Mouse (Mus musculus) embryonic facial prominence, embryonic 12.5 days (tissue): ENCODE measurements around the gene Lfng. TPM values are rescaled to one million over a fixed set of nuclear protein-coding genes. Genes with fewer than 3 reads are reported as not detected.

Experiments used
- ATAC-seq: fragments of 200-750 bp; cut with Nextera tagmentation; 2 replicates; pipeline ENCODE4 v1.8.0; 2017; ENCODE audit not compliant: insufficient number of reproducible peaks, insufficient read depth, low FRiP score, low TSS enrichment
- H3K27ac ChIP-seq: fragments of 300-500 bp; sonication (generic); 2 replicates; pipeline ENCODE4 v1.5.1; 2016; ENCODE audit warnings: mild to moderate bottlenecking
- H3K27me3 ChIP-seq: fragments of 300-500 bp; sonication (generic); 2 replicates; pipeline ENCODE4 v1.6.1; 2016; ENCODE audit warnings: mild to moderate bottlenecking, moderate library complexity
- H3K36me3 ChIP-seq: fragments of 300-500 bp; sonication (generic); 2 replicates; pipeline ENCODE4 v1.6.1; 2016; ENCODE audit warnings: mild to moderate bottlenecking
- H3K4me1 ChIP-seq: fragments of 300-500 bp; sonication (generic); 2 replicates; pipeline ENCODE4 v1.6.1; 2016
- H3K4me2 ChIP-seq: fragments of 300-500 bp; sonication (generic); replicated peaks from 2 replicates; pipeline ENCODE4 v1.6.1; 2016; ENCODE audit warnings: mild to moderate bottlenecking, moderate library complexity
- H3K4me3 ChIP-seq: fragments of 300-500 bp; sonication (generic); 2 replicates; pipeline ENCODE4 v1.5.1; 2016; ENCODE audit warnings: mild to moderate bottlenecking
- H3K9ac ChIP-seq: fragments of 300-500 bp; sonication (generic); 2 replicates; pipeline ENCODE4 v1.6.1; 2016; ENCODE audit warnings: mild to moderate bottlenecking, moderate library complexity
- H3K9me3 ChIP-seq: fragments of 300-500 bp; sonication (generic); 2 replicates; pipeline ENCODE4 v1.6.1; 2016; ENCODE audit warnings: mild to moderate bottlenecking, moderate library complexity
- WGBS: fragments of 180-500 bp; shearing (Covaris S2); methylation state at CpG from one replicate; pipeline ENCODE4 v1.1.7; 2016; 5-methylcytosine and 5-hydroxymethylcytosine counted together
- polyA plus RNA-seq: library from polyadenylated mRNA; unstranded; fragments of >200 nt; fragmentation: Nextera tagmentation; extraction: Ambion mirVana; gene quantifications from 2 replicates; pipeline ENCODE4 v1.2.1, GENCODE M21; 2016

Lfng gene
- polyA plus RNA-seq, 1 experiment from 2014 or later, result 14.2 TPM

DNA sequence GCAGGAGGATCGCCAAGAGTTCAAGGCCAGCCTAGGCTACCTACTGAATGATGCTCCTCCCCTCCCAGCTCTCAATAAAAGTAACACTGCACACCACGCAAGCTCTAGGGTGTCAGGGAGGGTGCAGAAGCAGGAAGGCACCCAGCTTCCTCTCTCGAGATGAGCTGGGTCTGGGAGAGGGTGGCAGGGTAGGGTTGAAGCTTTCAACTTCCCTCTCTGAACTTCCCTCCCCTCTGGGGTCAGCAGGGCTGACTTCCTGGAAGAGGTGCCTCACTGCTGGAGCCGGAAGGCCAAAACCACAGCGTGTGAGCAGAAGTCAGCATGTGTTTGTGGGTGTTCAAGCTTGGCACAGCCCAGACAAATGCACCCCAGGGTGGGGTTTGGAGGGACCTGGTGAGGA, 10.6 kb downstream of the Lfng start:
- WGBS, result 75% methylated on average over 5 of the region's 5 CpGs
- Histone ChIP-seq H3K4me1 (0 out of 2 replicates have a peak, but pooled peaks cover 8% of the 10 kb centered on the region), H3K9me3 (no peaks in the 10 kb centered on the region), H3K27ac (no peak overlapping the region), H3K4me2 (no peak overlapping the region), H3K9ac (no peak overlapping the region), H3K27me3 (peaks cover 4% of the 10 kb centered on the region), H3K4me3 (no peak overlapping the region), H3K36me3 (peaks cover 22% of the 10 kb centered on the region)
- no peak for ATAC-seq

DNA sequence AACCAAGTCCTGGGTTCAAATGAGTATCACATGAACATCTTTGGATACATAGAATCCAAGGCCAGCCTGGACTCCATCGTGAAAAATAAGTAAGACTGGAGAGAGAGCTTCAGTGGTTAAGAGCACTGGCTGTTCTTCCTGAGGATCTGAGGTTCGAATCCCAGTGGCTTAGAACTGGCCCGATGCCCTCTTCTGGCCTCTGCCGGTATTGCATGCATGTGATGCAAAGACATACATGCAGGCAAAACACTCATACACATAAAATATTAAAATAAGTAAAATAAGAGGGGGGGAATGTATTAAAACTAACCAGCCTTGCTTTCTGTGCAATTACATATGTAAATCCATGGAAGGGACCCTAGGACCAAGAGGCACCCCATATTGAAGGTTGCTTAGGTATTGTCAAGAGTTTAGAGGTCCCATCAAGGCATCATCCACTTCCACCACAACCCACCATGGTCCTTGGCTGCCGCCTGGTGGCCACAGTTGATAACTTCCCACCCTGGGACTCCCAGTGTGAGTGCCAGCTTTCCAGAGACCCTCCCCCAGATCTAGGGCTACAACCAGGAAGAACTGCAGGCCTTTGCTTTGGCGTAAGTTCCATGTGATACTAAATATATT, 12.1 kb downstream of the Lfng start:
- Histone ChIP-seq H3K9ac (no peak overlapping the region), H3K27ac (0 out of 2 replicates have a peak overlapping the region, but pooled peaks have one; percentile 8), H3K36me3 (peaks cover 34% of the 10 kb centered on the region), H3K4me3 (no peak overlapping the region), H3K9me3 (no peaks in the 10 kb centered on the region), H3K27me3 (no peaks in the 10 kb centered on the region), H3K4me1 (0 out of 2 replicates have a peak, but pooled peaks cover 8% of the 10 kb centered on the region), H3K4me2 (no peak overlapping the region)
- ATAC-seq, result no peak
- 27% methylated on average over 6 of the region's 6 CpGs for WGBS

DNA sequence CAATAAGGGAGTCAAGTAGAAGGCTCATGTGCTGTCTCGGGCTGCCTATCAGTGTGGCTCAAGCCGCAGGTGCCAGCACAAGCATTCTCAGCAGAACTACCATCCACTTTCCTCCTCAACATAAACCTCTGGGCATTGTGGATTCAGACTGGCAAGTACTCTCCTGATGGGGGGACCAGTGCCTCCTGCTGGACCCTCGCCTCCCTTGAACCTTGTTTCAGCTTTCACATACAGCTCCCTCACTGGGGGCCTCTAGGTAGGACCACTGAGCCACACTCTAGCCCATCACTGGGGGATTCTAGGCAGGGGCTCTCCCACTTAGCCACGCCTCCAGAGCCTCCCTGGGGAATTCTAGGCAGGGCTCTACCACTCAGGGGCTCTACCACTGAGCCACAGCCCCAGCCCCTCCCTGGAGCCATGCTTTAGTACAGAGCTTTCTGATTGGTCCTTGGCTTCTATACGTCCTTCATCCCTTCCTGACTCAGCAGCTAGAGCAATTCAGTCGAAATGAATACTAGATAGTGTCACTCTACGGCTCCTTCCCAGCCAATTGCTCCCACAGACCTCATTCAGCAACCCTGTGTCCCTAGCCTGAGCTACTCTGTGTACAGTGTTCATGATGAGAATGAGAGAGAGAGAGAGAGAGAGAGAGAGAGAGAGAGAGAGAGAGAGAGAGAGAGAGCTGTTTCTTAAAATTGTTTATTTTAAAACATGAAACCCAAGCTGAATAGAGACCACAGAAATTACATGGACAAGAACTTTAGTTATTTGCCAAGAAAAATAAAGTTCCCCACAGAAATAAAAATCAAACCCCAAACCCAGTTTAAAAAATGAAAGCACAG, 13.0 kb downstream of the Lfng start:
- Histone ChIP-seq H3K27ac (0 out of 2 replicates have a peak overlapping the region, but pooled peaks have one; percentile 8), H3K27me3 (no peaks in the 10 kb centered on the region), H3K9me3 (no peaks in the 10 kb centered on the region), H3K9ac (no peak overlapping the region), H3K36me3 (peaks cover 41% of the 10 kb centered on the region), H3K4me2 (no peak overlapping the region), H3K4me1 (0 out of 2 replicates have a peak, but pooled peaks cover 8% of the 10 kb centered on the region), H3K4me3 (no peak overlapping the region)
- 59% methylated on average over 7 of the region's 7 CpGs for WGBS
- no peak for ATAC-seq

DNA sequence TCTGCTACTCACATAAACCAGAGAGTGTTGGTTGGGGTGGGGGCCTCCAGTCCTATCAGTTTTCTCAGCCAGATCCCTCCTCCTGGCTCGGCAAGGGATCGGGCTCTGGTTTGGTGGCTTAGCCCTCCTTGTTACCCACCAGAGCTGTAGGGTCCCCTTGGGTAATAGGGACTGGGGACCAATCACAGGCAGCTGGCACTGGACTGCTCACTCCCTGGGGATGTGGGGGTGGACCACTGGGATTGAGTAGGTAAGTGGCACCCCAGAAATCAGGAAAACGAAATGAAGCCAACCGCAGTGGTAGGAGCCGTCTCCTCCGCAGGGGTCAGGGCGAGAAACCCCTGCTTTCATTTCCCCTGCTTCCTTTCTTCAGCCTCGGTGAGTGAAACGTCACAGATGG, 14.0 kb downstream of the Lfng start:
- Histone ChIP-seq H3K9ac (no peak overlapping the region), H3K36me3 (peaks cover 49% of the 10 kb centered on the region), H3K27ac (peak overlapping the region; percentile 17; the same call in 1 of the 2 replicates), H3K9me3 (no peaks in the 10 kb centered on the region), H3K4me2 (no peak overlapping the region), H3K27me3 (no peaks in the 10 kb centered on the region), H3K4me3 (no peak overlapping the region), H3K4me1 (0 out of 2 replicates have a peak, but pooled peaks cover 8% of the 10 kb centered on the region)
- ATAC-seq, result no peak
- WGBS, result 68% methylated on average over 9 of the region's 9 CpGs

DNA sequence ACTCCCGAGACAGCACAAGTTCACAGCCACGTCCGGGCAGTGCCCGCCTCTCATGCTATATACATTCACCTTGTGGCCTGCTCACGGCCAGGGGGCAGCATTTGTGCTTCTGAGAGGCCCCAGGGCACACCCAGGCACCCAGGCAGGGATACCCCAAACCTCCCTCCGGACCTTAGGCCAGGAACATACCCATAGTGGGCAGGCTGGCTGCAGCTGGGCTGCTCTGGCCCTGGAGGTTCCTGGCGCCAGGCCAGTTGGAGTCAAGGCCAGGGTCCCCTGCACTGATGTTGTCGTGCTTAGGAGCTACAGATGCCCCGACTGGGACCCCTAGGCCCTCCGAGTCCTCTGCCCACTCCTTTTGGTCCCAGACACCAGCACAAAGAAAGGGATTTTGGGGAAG, 14.4 kb downstream of the Lfng start:
- no peak overlapping the region for H3K4me2 ChIP-seq
- no peaks in the 10 kb centered on the region for H3K9me3 ChIP-seq
- H3K27me3 ChIP-seq, result no peaks in the 10 kb centered on the region
- no peak overlapping the region for H3K4me3 ChIP-seq
- ATAC-seq, result no peak
- H3K9ac ChIP-seq, result no peak overlapping the region
- 0 out of 2 replicates have a peak, but pooled peaks cover 8% of the 10 kb centered on the region for H3K4me1 ChIP-seq
- H3K27ac ChIP-seq, result 0 out of 2 replicates have a peak overlapping the region, but pooled peaks have one; percentile 17
- H3K36me3 ChIP-seq, result peaks cover 53% of the 10 kb centered on the region
- WGBS, result 78% methylated on average over 10 of the region's 10 CpGs

DNA sequence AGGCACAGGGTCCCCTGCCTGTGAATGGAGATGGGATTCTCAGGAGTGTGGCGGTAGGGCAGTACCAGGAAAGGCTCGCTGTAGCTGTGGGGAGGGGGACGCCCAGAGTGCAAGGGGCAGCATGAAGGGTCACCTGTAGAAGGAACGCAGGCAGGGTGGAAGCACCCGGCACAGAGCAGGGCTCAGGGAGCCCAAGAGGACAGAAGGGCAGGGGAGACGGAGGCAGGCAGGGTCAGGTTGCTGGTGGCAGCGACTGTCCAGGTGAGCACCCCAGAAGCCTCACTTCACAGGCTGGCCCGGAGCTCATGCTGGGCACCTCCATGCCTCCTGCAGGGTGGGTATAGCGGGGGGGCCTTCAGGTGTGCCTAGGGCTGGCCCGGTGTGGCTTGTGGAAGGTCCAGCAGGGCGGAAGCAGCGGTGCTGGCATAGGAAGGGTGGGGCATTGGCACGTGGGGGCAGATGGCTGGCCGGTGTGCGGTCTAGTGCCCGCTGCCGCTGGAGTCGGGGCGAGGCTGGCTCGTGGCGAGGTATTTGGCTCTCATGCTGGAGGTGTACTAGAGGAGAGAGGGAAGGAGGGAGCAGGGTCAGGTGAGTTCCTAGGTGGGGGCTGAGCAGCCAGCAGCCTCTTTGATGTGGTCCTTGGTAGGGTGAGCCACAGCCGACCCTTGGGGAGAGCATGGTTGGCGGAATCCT, 16.0 kb downstream of the Lfng start:
- no peak for ATAC-seq
- no peaks in the 10 kb centered on the region for H3K27me3 ChIP-seq
- no peak overlapping the region for H3K9ac ChIP-seq
- peaks cover 69% of the 10 kb centered on the region for H3K36me3 ChIP-seq
- H3K27ac ChIP-seq, result no peak overlapping the region
- H3K4me1 ChIP-seq, result 0 out of 2 replicates have a peak, but pooled peaks cover 8% of the 10 kb centered on the region
- no peak overlapping the region for H3K4me3 ChIP-seq
- H3K9me3 ChIP-seq, result 0 out of 2 replicates have a peak, but pooled peaks cover 5% of the 10 kb centered on the region
- no peak overlapping the region for H3K4me2 ChIP-seq
- 90% methylated on average over 23 of the region's 23 CpGs for WGBS

DNA sequence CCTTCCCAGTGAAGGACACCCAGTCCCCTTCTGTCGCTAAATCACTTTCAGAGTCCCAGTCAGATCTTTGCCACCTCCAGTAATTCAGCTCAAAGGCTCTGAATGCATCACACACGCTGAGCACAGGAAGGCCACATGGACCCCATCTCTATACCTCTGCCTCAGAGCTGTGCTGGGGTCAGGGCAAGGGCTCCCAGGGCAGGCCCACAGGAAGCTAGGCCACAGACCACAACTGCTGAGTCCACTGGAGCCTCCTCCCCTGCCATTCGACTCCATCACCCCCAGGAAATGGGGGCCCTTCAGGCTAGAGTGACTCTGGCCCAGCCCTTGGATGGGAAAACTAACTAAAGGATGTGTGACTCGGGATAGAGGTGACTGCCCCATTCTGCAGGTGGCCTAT, 16.7 kb downstream of the Lfng start:
- H3K4me2 ChIP-seq, result no peak overlapping the region
- H3K9ac ChIP-seq, result no peak overlapping the region
- H3K36me3 ChIP-seq, result peaks cover 76% of the 10 kb centered on the region
- no peaks in the 10 kb centered on the region for H3K27me3 ChIP-seq
- H3K4me3 ChIP-seq, result no peak overlapping the region
- 0 out of 2 replicates have a peak, but pooled peaks cover 6% of the 10 kb centered on the region for H3K9me3 ChIP-seq
- WGBS, result 70% methylated on average over 4 of the region's 4 CpGs
- no peak overlapping the region for H3K27ac ChIP-seq
- 0 out of 2 replicates have a peak, but pooled peaks cover 8% of the 10 kb centered on the region for H3K4me1 ChIP-seq
- ATAC-seq, result no peak

DNA sequence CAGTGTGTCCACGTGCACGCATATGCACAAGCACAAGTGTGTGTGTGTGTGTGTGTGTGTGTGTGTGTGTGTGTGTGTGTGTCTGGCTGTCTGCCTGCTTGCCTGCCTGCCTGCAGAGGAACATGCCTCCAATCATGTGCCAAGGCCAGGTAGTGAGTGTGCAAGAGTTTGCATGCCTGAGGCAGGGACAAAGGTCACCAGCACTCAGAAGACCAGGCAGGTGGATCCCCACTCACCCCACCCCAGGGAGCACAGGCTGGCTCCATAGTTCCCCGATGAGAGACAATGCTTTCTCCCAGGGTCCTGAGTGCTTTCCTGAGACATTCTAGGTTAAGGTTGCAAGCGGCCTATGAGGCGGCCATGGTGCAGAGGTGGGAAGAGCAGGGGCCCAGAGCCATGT, 17.1 kb downstream of the Lfng start:
- Histone ChIP-seq H3K4me1 (0 out of 2 replicates have a peak, but pooled peaks cover 8% of the 10 kb centered on the region), H3K9me3 (0 out of 2 replicates have a peak, but pooled peaks cover 6% of the 10 kb centered on the region), H3K9ac (no peak overlapping the region), H3K4me3 (no peak overlapping the region), H3K4me2 (no peak overlapping the region), H3K27ac (no peak overlapping the region), H3K36me3 (peaks cover 81% of the 10 kb centered on the region), H3K27me3 (no peaks in the 10 kb centered on the region)
- ATAC-seq, result no peak
- 95% methylated on average over 5 of the region's 5 CpGs for WGBS

DNA sequence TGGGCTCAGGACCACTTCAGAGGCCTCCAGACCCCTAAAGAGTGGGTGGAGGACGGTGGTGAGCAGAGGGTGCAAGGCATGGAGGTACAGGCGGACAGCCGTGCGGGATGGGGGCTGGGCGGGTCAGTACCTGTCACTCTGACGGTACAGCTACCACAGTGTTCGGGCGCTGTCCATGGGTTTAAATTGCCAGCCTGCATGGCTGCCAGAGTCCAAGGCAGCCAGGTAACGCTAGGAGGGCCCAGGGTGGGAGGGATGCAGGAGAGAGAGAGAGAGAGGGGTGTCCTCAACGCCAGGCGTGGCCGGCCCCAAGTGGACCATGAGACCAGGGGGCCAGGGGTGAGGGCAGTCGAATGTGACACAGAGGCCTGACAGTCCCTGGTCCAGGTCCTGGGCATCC, 17.8 kb downstream of the Lfng start:
- 92% methylated on average over 13 of the region's 13 CpGs for WGBS
- 0 out of 2 replicates have a peak, but pooled peaks cover 8% of the 10 kb centered on the region for H3K4me1 ChIP-seq
- no peak overlapping the region for H3K4me3 ChIP-seq
- H3K27me3 ChIP-seq, result no peaks in the 10 kb centered on the region
- H3K27ac ChIP-seq, result no peak overlapping the region
- H3K9ac ChIP-seq, result no peak overlapping the region
- no peak overlapping the region for H3K4me2 ChIP-seq
- peaks cover 88% of the 10 kb centered on the region for H3K36me3 ChIP-seq
- H3K9me3 ChIP-seq, result 0 out of 2 replicates have a peak, but pooled peaks cover 6% of the 10 kb centered on the region
- ATAC-seq, result no peak

DNA sequence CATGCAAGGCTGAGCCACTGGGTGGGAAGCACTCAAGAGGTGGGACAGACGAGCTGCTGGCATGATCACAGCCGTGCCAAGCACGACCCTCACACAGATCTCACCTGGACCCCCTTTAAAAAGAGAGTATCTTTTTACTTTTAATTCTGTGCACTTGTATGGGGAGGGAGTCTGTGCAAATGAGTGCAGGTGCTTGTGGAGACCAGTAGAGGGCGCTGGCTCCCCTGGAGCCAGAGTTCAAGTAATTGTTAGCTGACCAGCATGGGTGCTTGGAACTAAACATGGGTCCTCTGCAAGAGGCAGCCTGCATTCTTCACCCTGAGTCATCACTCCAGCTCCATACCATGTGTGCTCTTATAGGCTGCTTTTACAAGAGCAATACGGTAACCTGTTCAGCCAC, 20.5 kb downstream of the Lfng start:
- 0 out of 2 replicates have a peak, but pooled peaks cover 6% of the 10 kb centered on the region for H3K9me3 ChIP-seq
- 93% methylated on average over 5 of the region's 5 CpGs for WGBS
- no peak overlapping the region for H3K27ac ChIP-seq
- no peaks in the 10 kb centered on the region for H3K4me1 ChIP-seq
- no peaks in the 10 kb centered on the region for H3K27me3 ChIP-seq
- ATAC-seq, result no peak
- H3K9ac ChIP-seq, result no peak overlapping the region
- no peak overlapping the region for H3K4me2 ChIP-seq
- H3K4me3 ChIP-seq, result no peak overlapping the region
- peaks cover 99% of the 10 kb centered on the region for H3K36me3 ChIP-seq

DNA sequence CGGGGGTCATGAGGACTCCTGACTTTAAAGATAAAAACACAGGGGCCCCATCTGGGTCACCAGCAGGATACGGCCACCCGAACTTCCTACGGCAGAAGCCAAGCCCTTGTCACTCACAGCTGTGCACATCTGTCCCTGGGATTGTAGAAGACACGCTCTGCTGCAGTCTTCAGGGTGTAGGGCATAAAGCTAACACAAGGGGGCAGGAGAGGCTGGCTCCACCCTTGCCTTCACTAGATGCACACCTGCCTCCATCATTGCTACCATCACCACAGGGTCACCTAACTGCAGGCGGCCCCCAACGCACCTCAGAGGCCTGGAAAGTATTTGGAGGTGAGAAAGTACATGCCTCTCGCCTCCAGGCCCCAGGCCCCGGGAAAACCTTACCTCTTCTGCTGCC, 21.9 kb downstream of the Lfng start:
- no peak for ATAC-seq
- WGBS, result 94% methylated on average over 9 of the region's 9 CpGs
- Histone ChIP-seq H3K27me3 (no peaks in the 10 kb centered on the region), H3K9me3 (0 out of 2 replicates have a peak, but pooled peaks cover 6% of the 10 kb centered on the region), H3K27ac (no peak overlapping the region), H3K4me1 (no peaks in the 10 kb centered on the region), H3K4me2 (no peak overlapping the region), H3K9ac (no peak overlapping the region), H3K4me3 (no peak overlapping the region), H3K36me3 (peaks cover 99% of the 10 kb centered on the region)
